Mouse (Mus musculus): ENCODE data around the gene Alpl. TPM values are rescaled to one million over a fixed set of nuclear protein-coding genes. Genes with fewer than 3 reads are reported as not detected.

Gene Alpl
- polyA plus RNA-seq (2015; fragmentation: Nextera tagmentation; extraction: Ambion mirVana), result 9.7 and 12.0 TPM in 2 replicates

- no peak within 1 kb of the TSS for H3K27ac ChIP-seq (replicated peaks)
- 3% methylated on average over 78 of the region's 78 CpGs for WGBS (ENCODE audit: insufficient replicate concordance)
- H3K36me3 ChIP-seq (replicated peaks), result no peaks in the 10 kb centered on the region
- H3K27me3 ChIP-seq, result peaks cover 70% of the 10 kb centered on the region
- peak within 1 kb of the TSS; percentile 25; the same call in 1 of the 2 replicates for H3K9ac ChIP-seq
- H3K9me3 ChIP-seq (replicated peaks), result no peaks in the 10 kb centered on the region
- ATAC-seq (ENCODE audit: insufficient read depth), result peak; percentile 65
- peak within 1 kb of the TSS; percentile 60 for H3K4me2 ChIP-seq
- peak within 1 kb of the TSS; percentile 48 for H3K4me3 ChIP-seq (replicated peaks)
- H3K4me1 ChIP-seq (replicated peaks), result peaks cover 11% of the 10 kb centered on the region
Observed at GRCm38 (mm10) chr4:137795611-137796557, at the start of gene Alpl. Gene Alpl, minus strand, starts transcription at chr4:137796384.

- Histone ChIP-seq H3K4me3 (replicated peaks) (no peak overlapping the region), H3K27me3 (peaks cover 3% of the 10 kb centered on the region; the same call in 1 of the 2 replicates), H3K4me2 (no peak overlapping the region), H3K9me3 (replicated peaks) (no peaks in the 10 kb centered on the region), H3K9ac (no peak overlapping the region), H3K27ac (replicated peaks) (no peak overlapping the region), H3K36me3 (replicated peaks) (no peaks in the 10 kb centered on the region), H3K4me1 (replicated peaks) (no peaks in the 10 kb centered on the region)
- no peak for ATAC-seq (ENCODE audit: insufficient read depth)
- WGBS (ENCODE audit: insufficient replicate concordance), result 23% methylated on average over 11 of the region's 11 CpGs
Observed at GRCm38 (mm10) chr4:137844656-137845055, 48.5 kb upstream of the Alpl start.

- Histone ChIP-seq H3K36me3 (replicated peaks) (no peaks in the 10 kb centered on the region), H3K4me3 (replicated peaks) (no peak overlapping the region), H3K9ac (no peak overlapping the region), H3K4me1 (replicated peaks) (no peaks in the 10 kb centered on the region), H3K27ac (replicated peaks) (no peak overlapping the region), H3K9me3 (replicated peaks) (no peaks in the 10 kb centered on the region), H3K4me2 (no peak overlapping the region), H3K27me3 (peaks cover 11% of the 10 kb centered on the region; the same call in 1 of the 2 replicates)
- WGBS (ENCODE audit: insufficient replicate concordance), result 62% methylated on average over 5 of the region's 5 CpGs
- ATAC-seq (ENCODE audit: insufficient read depth), result no peak
Observed at GRCm38 (mm10) chr4:137839452-137839851, 43.3 kb upstream of the Alpl start.

GRCm38 (mm10) chr4:137838791-137839190, 42.6 kb upstream of the Alpl start:
- H3K27ac ChIP-seq (replicated peaks), result no peak overlapping the region
- no peak overlapping the region for H3K9ac ChIP-seq
- H3K27me3 ChIP-seq, result peaks cover 11% of the 10 kb centered on the region; the same call in 1 of the 2 replicates
- no peak for ATAC-seq (ENCODE audit: insufficient read depth)
- WGBS (ENCODE audit: insufficient replicate concordance), result 61% methylated on average over 2 of the region's 2 CpGs
- no peaks in the 10 kb centered on the region for H3K4me1 ChIP-seq (replicated peaks)
- H3K36me3 ChIP-seq (replicated peaks), result no peaks in the 10 kb centered on the region
- H3K9me3 ChIP-seq (replicated peaks), result no peaks in the 10 kb centered on the region
- H3K4me2 ChIP-seq, result no peak overlapping the region
- no peak overlapping the region for H3K4me3 ChIP-seq (replicated peaks)

GRCm38 (mm10) chr4:137837792-137838191, 41.6 kb upstream of the Alpl start:
- Histone ChIP-seq H3K9ac (no peak overlapping the region), H3K9me3 (replicated peaks) (no peaks in the 10 kb centered on the region), H3K27me3 (peaks cover 11% of the 10 kb centered on the region; the same call in 1 of the 2 replicates), H3K27ac (replicated peaks) (no peak overlapping the region), H3K36me3 (replicated peaks) (no peaks in the 10 kb centered on the region), H3K4me1 (replicated peaks) (no peaks in the 10 kb centered on the region), H3K4me3 (replicated peaks) (no peak overlapping the region), H3K4me2 (no peak overlapping the region)
- WGBS (ENCODE audit: insufficient replicate concordance), result 60% methylated on average over 8 of the region's 8 CpGs
- no peak for ATAC-seq (ENCODE audit: insufficient read depth)

GRCm38 (mm10) chr4:137836741-137837140, 40.6 kb upstream of the Alpl start:
- Histone ChIP-seq H3K9ac (no peak overlapping the region), H3K36me3 (replicated peaks) (no peaks in the 10 kb centered on the region), H3K27ac (replicated peaks) (no peak overlapping the region), H3K4me2 (no peak overlapping the region), H3K4me1 (replicated peaks) (no peaks in the 10 kb centered on the region), H3K27me3 (0 out of 2 replicates have a peak, but pooled peaks cover 9% of the 10 kb centered on the region), H3K9me3 (replicated peaks) (no peaks in the 10 kb centered on the region), H3K4me3 (replicated peaks) (no peak overlapping the region)
- WGBS (ENCODE audit: insufficient replicate concordance), result 75% methylated on average over 5 of the region's 5 CpGs
- no peak for ATAC-seq (ENCODE audit: insufficient read depth)

GRCm38 (mm10) chr4:137835624-137836337, 39.6 kb upstream of the Alpl start:
- H3K4me3 ChIP-seq (replicated peaks), result no peak overlapping the region
- H3K27me3 ChIP-seq, result peaks cover 14% of the 10 kb centered on the region; the same call in 1 of the 2 replicates
- H3K4me2 ChIP-seq, result no peak overlapping the region
- H3K4me1 ChIP-seq (replicated peaks), result no peaks in the 10 kb centered on the region
- WGBS (ENCODE audit: insufficient replicate concordance), result 7% methylated on average over 14 of the region's 14 CpGs
- no peaks in the 10 kb centered on the region for H3K9me3 ChIP-seq (replicated peaks)
- H3K9ac ChIP-seq, result no peak overlapping the region
- H3K27ac ChIP-seq (replicated peaks), result no peak overlapping the region
- peak; percentile 56; the same call in 1 of the 2 replicates for ATAC-seq (ENCODE audit: insufficient read depth)
- no peaks in the 10 kb centered on the region for H3K36me3 ChIP-seq (replicated peaks)

GRCm38 (mm10) chr4:137831598-137831997, 35.4 kb upstream of the Alpl start:
- peaks cover 45% of the 10 kb centered on the region for H3K27me3 ChIP-seq
- no peaks in the 10 kb centered on the region for H3K9me3 ChIP-seq (replicated peaks)
- 61% methylated on average over 11 of the region's 11 CpGs for WGBS (ENCODE audit: insufficient replicate concordance)
- H3K9ac ChIP-seq, result no peak overlapping the region
- H3K36me3 ChIP-seq (replicated peaks), result no peaks in the 10 kb centered on the region
- no peaks in the 10 kb centered on the region for H3K4me1 ChIP-seq (replicated peaks)
- ATAC-seq (ENCODE audit: insufficient read depth), result no peak
- no peak overlapping the region for H3K4me2 ChIP-seq
- no peak overlapping the region for H3K4me3 ChIP-seq (replicated peaks)
- no peak overlapping the region for H3K27ac ChIP-seq (replicated peaks)

- Histone ChIP-seq H3K4me3 (replicated peaks) (no peak overlapping the region), H3K9me3 (replicated peaks) (no peaks in the 10 kb centered on the region), H3K4me1 (replicated peaks) (no peaks in the 10 kb centered on the region), H3K36me3 (replicated peaks) (no peaks in the 10 kb centered on the region), H3K27me3 (peaks cover 40% of the 10 kb centered on the region), H3K27ac (replicated peaks) (no peak overlapping the region), H3K4me2 (no peak overlapping the region), H3K9ac (no peak overlapping the region)
- 16% methylated on average over 6 of the region's 6 CpGs for WGBS (ENCODE audit: insufficient replicate concordance)
- ATAC-seq (ENCODE audit: insufficient read depth), result no peak
Observed at GRCm38 (mm10) chr4:137830380-137830779, 34.2 kb upstream of the Alpl start.

GRCm38 (mm10) chr4:137824881-137825280, 28.7 kb upstream of the Alpl start:
- Histone ChIP-seq H3K27ac (replicated peaks) (no peak overlapping the region), H3K36me3 (replicated peaks) (no peaks in the 10 kb centered on the region), H3K27me3 (peaks cover 22% of the 10 kb centered on the region), H3K4me2 (no peak overlapping the region), H3K4me1 (replicated peaks) (no peaks in the 10 kb centered on the region), H3K9me3 (replicated peaks) (no peaks in the 10 kb centered on the region), H3K4me3 (replicated peaks) (no peak overlapping the region), H3K9ac (no peak overlapping the region)
- 49% methylated on average over 2 of the region's 2 CpGs for WGBS (ENCODE audit: insufficient replicate concordance)
- ATAC-seq (ENCODE audit: insufficient read depth), result no peak

GRCm38 (mm10) chr4:137823542-137823941, 27.4 kb upstream of the Alpl start:
- Histone ChIP-seq H3K4me3 (replicated peaks) (no peak overlapping the region), H3K4me2 (no peak overlapping the region)
- ATAC-seq (ENCODE audit: insufficient read depth), result no peak

More at GRCm38 (mm10) chr4:137823542-137823941, 27.4 kb upstream of the Alpl start:
- H3K36me3 ChIP-seq (replicated peaks), result no peaks in the 10 kb centered on the region
- peaks cover 9% of the 10 kb centered on the region for H3K27me3 ChIP-seq
- H3K27ac ChIP-seq (replicated peaks), result no peak overlapping the region
- no peak overlapping the region for H3K9ac ChIP-seq
- no peaks in the 10 kb centered on the region for H3K4me1 ChIP-seq (replicated peaks)
- WGBS (ENCODE audit: insufficient replicate concordance), result 68% methylated on average over 3 of the region's 3 CpGs
- H3K9me3 ChIP-seq (replicated peaks), result no peaks in the 10 kb centered on the region

Data from liver, embryonic 15.5 days (tissue).